ENCODE assay signal across 19 mouse cellular contexts in the genomic region with DNA sequence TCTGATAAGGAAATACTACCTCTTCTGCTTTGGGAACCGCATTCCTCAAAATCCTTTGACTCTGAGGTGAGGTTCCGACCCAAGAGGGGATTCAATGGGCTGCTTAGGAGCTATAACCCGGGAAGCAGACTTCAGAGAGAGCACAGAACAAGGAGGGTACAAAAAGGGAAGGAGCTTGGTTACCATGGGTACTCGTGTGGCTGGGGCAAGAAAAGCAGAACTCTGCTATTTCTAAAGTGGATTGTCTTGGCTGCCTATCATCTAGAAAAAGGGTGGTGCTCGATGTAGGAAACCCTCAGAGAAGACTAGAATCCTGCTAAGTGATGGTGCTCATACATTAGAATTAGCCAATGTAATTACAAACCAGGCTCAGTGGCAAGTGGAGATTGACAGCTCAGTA. TPM values are rescaled to one million over a fixed set of nuclear protein-coding genes. Genes with fewer than 3 reads are reported as not detected.
DNase-seq lines count a peak whose midpoint lies in the region; ATAC-seq and TF ChIP-seq lines count a peak whose summit lies in the region.
"Had no signal": no experiment of that assay in that cellular context is flagged by ENCODE, and none has a peak within 500 bp of the region (broad histone marks: within the 10 kb centered on the region; RNA-seq: fewer than 3 reads in every experiment).

No protein-coding gene starts in this region.

- peak overlapping the region; percentile 41 for H3K27ac ChIP-seq in gastrocnemius, adult 2 months
- no peak overlapping the region for H3K27ac ChIP-seq in liver, postnatal 0 days (ENCODE audit: low read depth)
- H3K27ac ChIP-seq in liver, embryonic 11.5 days (ENCODE audit: low read depth, low read length), result no peak overlapping the region
- no peak overlapping the region for H3K27ac ChIP-seq in forebrain, embryonic 10.5 days
- H3K27ac ChIP-seq: hindbrain, embryonic 15.5 days had no signal

- H3K4me2 ChIP-seq in liver, postnatal 0 days (ENCODE audit: low read depth, low read length), result peak overlapping the region; percentile 22; the same call in 1 of the 2 replicates
- no peak overlapping the region for H3K4me2 ChIP-seq in liver, embryonic 11.5 days
- H3K4me2 ChIP-seq: hindbrain, embryonic 15.5 days; lung, embryonic 14.5 days; midbrain, embryonic 11.5 days had no signal

- no peaks in the 10 kb centered on the region for H3K36me3 ChIP-seq in liver, postnatal 0 days (replicated peaks; ENCODE audit: insufficient read depth, low read length)
- H3K36me3 ChIP-seq in liver, embryonic 11.5 days (ENCODE audit: control insufficient read depth, insufficient read depth, low read length), result no peaks in the 10 kb centered on the region
- no peaks in the 10 kb centered on the region for H3K36me3 ChIP-seq in splenic B cell, adult 2 months (ENCODE audit: control insufficient read depth, insufficient read depth, low read length, poor library complexity, severe bottlenecking)
- no peaks in the 10 kb centered on the region for H3K36me3 ChIP-seq in forebrain, embryonic 10.5 days (replicated peaks)
- H3K36me3 ChIP-seq: hindbrain, embryonic 15.5 days had no signal

- H3K27me3 ChIP-seq in liver, postnatal 0 days (ENCODE audit: insufficient read depth, low read length), result no peaks in the 10 kb centered on the region
- H3K27me3 ChIP-seq in liver, embryonic 11.5 days (replicated peaks; ENCODE audit: control insufficient read depth, insufficient read depth, low read length), result 0 out of 2 replicates have a peak, but pooled peaks cover 3% of the 10 kb centered on the region
- no peaks in the 10 kb centered on the region for H3K27me3 ChIP-seq in splenic B cell, adult 2 months (ENCODE audit: control insufficient read depth, insufficient read depth, low read length, poor library complexity, severe bottlenecking)
- no peaks in the 10 kb centered on the region for H3K27me3 ChIP-seq in forebrain, embryonic 10.5 days (ENCODE audit: poor library complexity, severe bottlenecking)
- H3K27me3 ChIP-seq: hindbrain, embryonic 15.5 days had no signal

- peaks cover 12% of the 10 kb centered on the region for H3K4me1 ChIP-seq in liver, postnatal 0 days (ENCODE audit: insufficient read depth)
- no peaks in the 10 kb centered on the region; the same call in none of the 2 replicates for H3K4me1 ChIP-seq in liver, embryonic 11.5 days (replicated peaks; ENCODE audit: control insufficient read depth, insufficient read depth, low read length)
- peaks cover 11% of the 10 kb centered on the region for H3K4me1 ChIP-seq in forebrain, embryonic 10.5 days
- H3K4me1 ChIP-seq: hindbrain, embryonic 15.5 days had no signal

- 39% methylated on average over 5 of the region's 5 CpGs for WGBS in liver, postnatal 0 days (ENCODE audit: insufficient replicate concordance)
- 36% methylated on average over 5 of the region's 5 CpGs for WGBS in liver, embryonic 11.5 days
- 71% methylated on average over 5 of the region's 5 CpGs for WGBS in forebrain, embryonic 10.5 days

- DNase-seq in gastrocnemius, adult 2 months, result no peak
- DNase-seq in gastrocnemius, postnatal 10 days, result no peak
- DNase-seq in liver, postnatal 0 days, result no peak
- no peak for DNase-seq in liver, embryonic 11.5 days (ENCODE audit: low spot score)
- DNase-seq in splenic B cell, adult 2 months (ENCODE audit: low read depth, low spot score), result peak; percentile 15
- DNase-seq in forebrain, embryonic 10.5 days (ENCODE audit: extremely low spot score, low spot score), result no peak
- no peak for DNase-seq in frontal cortex, postnatal 36 days (ENCODE audit: low spot score in 2 of 2)
- DNase-seq: adrenal gland, postnatal 25 days; cerebellum, adult 11-12 months; kidney, adult 18-20 months; lung, embryonic 14.5 days; right cerebral cortex, postnatal 25 days had no signal

- H3K4me3 ChIP-seq in gastrocnemius, adult 2 months, result no peak overlapping the region
- no peak overlapping the region for H3K4me3 ChIP-seq in liver, postnatal 0 days (ENCODE audit: low read depth, low read length)
- H3K4me3 ChIP-seq in liver, embryonic 11.5 days (ENCODE audit: low read depth, low read length), result no peak overlapping the region
- H3K4me3 ChIP-seq in forebrain, embryonic 10.5 days, result no peak overlapping the region
- H3K4me3 ChIP-seq: hindbrain, embryonic 15.5 days had no signal

- no peak for TF ChIP-seq CTCF in gastrocnemius, adult 2 months (IDR thresholded peaks at IDR 0.05)
- no peak for TF ChIP-seq CTCF in liver, postnatal 0 days (IDR thresholded peaks at IDR 0.05; ENCODE audit: low read depth)

- no peak overlapping the region for H3K9ac ChIP-seq in liver, postnatal 0 days (replicated peaks)
- no peak overlapping the region for H3K9ac ChIP-seq in liver, embryonic 11.5 days (ENCODE audit: low read depth, low read length)
- H3K9ac ChIP-seq: hindbrain, embryonic 15.5 days; lung, embryonic 14.5 days had no signal

- TF ChIP-seq EP300 in liver, postnatal 0 days (IDR thresholded peaks at IDR 0.05; ENCODE audit: low read depth), result no peak

- H3K9me3 ChIP-seq in liver, postnatal 0 days (ENCODE audit: low read length), result no peaks in the 10 kb centered on the region
- H3K9me3 ChIP-seq in liver, embryonic 11.5 days (ENCODE audit: control insufficient read depth, low read length), result no peaks in the 10 kb centered on the region
- no peaks in the 10 kb centered on the region for H3K9me3 ChIP-seq in forebrain, embryonic 10.5 days
- H3K9me3 ChIP-seq: hindbrain, embryonic 15.5 days had no signal

- ATAC-seq in liver, postnatal 0 days, result no peak; the same call in 1 of the 2 replicates
- ATAC-seq in liver, embryonic 11.5 days (replicated peaks; ENCODE audit: low FRiP score), result no peak
- ATAC-seq in granulocyte monocyte progenitor cell, adult 5-6 weeks (replicated peaks; ENCODE audit: poor library complexity, severe bottlenecking), result peak; percentile 80
- ATAC-seq: forebrain, embryonic 14.5 days had no signal

- intact Hi-C loops in gastrocnemius, adult 2 months (cut with DNase I), result no loop called here

RNA-seq across cellular contexts. Expression of gene Cpd, which starts 12.4 kb away (rescaled TPM):
- total RNA-seq in gastrocnemius, adult 2 months (2021), result 10 to 100 TPM; 25.7 to 30.5 TPM
- 10 to 100 TPM; 53.7 to 59.6 TPM for total RNA-seq in gastrocnemius, postnatal 10 days (2021)
- polyA plus RNA-seq in liver, postnatal 0 days (2015; fragmentation: Nextera tagmentation; extraction: Ambion mirVana), result 3.3 and 3.7 TPM in 2 replicates
- 14.4 and 14.5 TPM in 2 replicates for polyA plus RNA-seq in liver, embryonic 11.5 days (2014; fragmentation: Nextera tagmentation; extraction: Ambion mirVana)
- 13.1 and 13.5 TPM in 2 replicates for total RNA-seq in granulocyte monocyte progenitor cell, adult 5-6 weeks (2014; fragmentation: Nextera tagmentation)
- 21.1 and 22.2 TPM in 2 replicates for total RNA-seq in granulocyte monocyte progenitor cell, adult 5-6 weeks (2017)
- polyA plus RNA-seq in forebrain, embryonic 10.5 days (2016; fragmentation: Nextera tagmentation; extraction: Ambion mirVana), result 8.2 and 9.0 TPM in 2 replicates

RNA-seq across cellular contexts. Expression of gene Tmigd1, which starts 42.7 kb away (rescaled TPM):
- total RNA-seq in gastrocnemius, adult 2 months (2021), result under 1 TPM in 1 of 2 experiments, not detected in 1; 0.26 TPM
- under 1 TPM; 0.41 to 0.52 TPM for total RNA-seq in gastrocnemius, postnatal 10 days (2021)
- 0.11 TPM in 1 of 2 replicates, not detected in the other for polyA plus RNA-seq in liver, postnatal 0 days (2015; fragmentation: Nextera tagmentation; extraction: Ambion mirVana)
- not detected in 2 replicates for polyA plus RNA-seq in liver, embryonic 11.5 days (2014; fragmentation: Nextera tagmentation; extraction: Ambion mirVana)
- not detected in 2 replicates for total RNA-seq in granulocyte monocyte progenitor cell, adult 5-6 weeks (2014; fragmentation: Nextera tagmentation)
- not detected in 2 replicates for total RNA-seq in granulocyte monocyte progenitor cell, adult 5-6 weeks (2017)
- polyA plus RNA-seq in forebrain, embryonic 10.5 days (2016; fragmentation: Nextera tagmentation; extraction: Ambion mirVana), result not detected in 2 replicates
- total RNA-seq: gastrocnemius, adult 8-10 months; layer of hippocampus, adult 18-20 months; left cerebral cortex, adult 8-10 months had no signal
- polyA plus RNA-seq: forebrain, embryonic 14.5 days; hindbrain, embryonic 15.5 days; midbrain, embryonic 11.5 days had no signal
